8 mouse cellular contexts compared by ENCODE assay signal in the genomic region with DNA sequence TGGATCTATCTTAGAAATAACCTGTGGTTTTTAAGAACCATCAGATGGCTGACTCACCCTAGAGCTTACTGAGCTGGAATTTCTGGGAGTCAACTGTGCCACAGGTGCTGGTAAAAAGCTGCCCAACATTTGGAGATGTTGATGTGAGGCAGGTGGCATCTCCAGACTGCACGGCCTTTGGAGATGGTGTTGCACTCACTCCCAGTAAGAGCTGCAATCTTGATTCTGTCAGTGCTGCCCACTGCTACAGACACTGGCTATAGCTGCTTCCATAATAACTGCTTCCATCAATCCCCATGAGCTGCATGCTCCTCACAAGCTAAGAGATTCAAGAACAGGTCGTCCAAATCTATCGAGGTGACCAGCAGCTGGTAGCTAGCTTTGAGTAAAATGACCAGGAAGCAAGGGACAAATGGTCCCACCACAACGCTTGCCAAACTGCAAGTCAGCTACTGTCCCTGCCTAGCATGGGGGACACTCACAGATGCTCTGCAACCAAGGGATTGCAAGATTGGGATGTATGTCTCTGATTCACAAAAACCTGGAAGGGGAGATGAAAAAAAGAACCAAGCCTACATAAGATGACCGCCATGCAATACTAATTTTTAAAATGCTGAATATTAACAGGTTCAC. TPM values are rescaled to one million over a fixed set of nuclear protein-coding genes. Genes with fewer than 3 reads are reported as not detected.
A peak's percentile ranks its signal among the peaks of the same experiment; 100 is the strongest.
DNase-seq lines count a peak whose midpoint lies in the region; ATAC-seq and TF ChIP-seq lines count a peak whose summit lies in the region.

No protein-coding gene starts in this region.

- H3K36me3 ChIP-seq in liver, adult 2 months (ENCODE audit: control insufficient read depth, insufficient read depth, low read length), result peaks cover 13% of the 10 kb centered on the region; the same call in 1 of the 2 replicates
- peaks cover 18% of the 10 kb centered on the region for H3K36me3 ChIP-seq in embryonic facial prominence, embryonic 12.5 days
- peaks cover 13% of the 10 kb centered on the region; the same call in 1 of the 2 replicates for H3K36me3 ChIP-seq in intestine, embryonic 15.5 days
- peaks cover 20% of the 10 kb centered on the region for H3K36me3 ChIP-seq in neural tube, embryonic 12.5 days

- no peak for DNase-seq in liver, adult 2 months (ENCODE audit: extremely low read depth, low read depth, low spot score)
- DNase-seq in liver, result no peak
- no peak for DNase-seq in thymus, postnatal 36 days
- DNase-seq in kidney, postnatal 10 days, result no peak
- DNase-seq in right cerebral cortex, postnatal 36 days (ENCODE audit: low spot score in 2 of 2), result no peak

- no peak for TF ChIP-seq CTCF in liver, adult 2 months (IDR thresholded peaks at IDR 0.05; ENCODE audit: low read depth, low read length)

- H3K4me3 ChIP-seq in liver, adult 2 months (ENCODE audit: insufficient read depth, low read depth, low read length), result no peak overlapping the region
- peak overlapping the region; percentile 70 for H3K4me3 ChIP-seq in embryonic facial prominence, embryonic 12.5 days
- H3K4me3 ChIP-seq in intestine, embryonic 15.5 days (replicated peaks), result peak overlapping the region; percentile 61
- H3K4me3 ChIP-seq in neural tube, embryonic 12.5 days, result no peak overlapping the region

- peaks cover 10% of the 10 kb centered on the region for H3K4me1 ChIP-seq in liver, adult 2 months (ENCODE audit: control insufficient read depth, insufficient read depth, low read length)
- peaks cover 9% of the 10 kb centered on the region; the same call in 1 of the 2 replicates for H3K4me1 ChIP-seq in embryonic facial prominence, embryonic 12.5 days
- H3K4me1 ChIP-seq in intestine, embryonic 15.5 days (replicated peaks), result peaks cover 8% of the 10 kb centered on the region
- peaks cover 20% of the 10 kb centered on the region for H3K4me1 ChIP-seq in neural tube, embryonic 12.5 days

- H3K9ac ChIP-seq in liver, adult 2 months (ENCODE audit: low read depth, low read length), result no peak overlapping the region; the same call in 1 of the 2 replicates
- peak overlapping the region; percentile 65; the same call in 1 of the 2 replicates for H3K9ac ChIP-seq in embryonic facial prominence, embryonic 12.5 days
- peak overlapping the region; percentile 61; the same call in 1 of the 2 replicates for H3K9ac ChIP-seq in intestine, embryonic 15.5 days
- 0 out of 2 replicates have a peak overlapping the region, but pooled peaks have one; percentile 8 for H3K9ac ChIP-seq in neural tube, embryonic 12.5 days

- H3K27ac ChIP-seq in liver, adult 2 months (replicated peaks; ENCODE audit: insufficient read depth, low read depth, low read length), result 0 out of 2 replicates have a peak overlapping the region, but pooled peaks have one; percentile 4
- no peak overlapping the region for H3K27ac ChIP-seq in embryonic facial prominence, embryonic 12.5 days
- H3K27ac ChIP-seq in intestine, embryonic 15.5 days, result 0 out of 2 replicates have a peak overlapping the region, but pooled peaks have one; percentile 60
- H3K27ac ChIP-seq in neural tube, embryonic 12.5 days, result no peak overlapping the region

- WGBS in liver, adult 2 months, result 42% methylated on average over 5 of the region's 5 CpGs
- WGBS in embryonic facial prominence, embryonic 12.5 days, result 86% methylated on average over 5 of the region's 5 CpGs
- WGBS in intestine, embryonic 15.5 days, result 68% methylated on average over 5 of the region's 5 CpGs
- 80% methylated on average over 5 of the region's 5 CpGs for WGBS in neural tube, embryonic 12.5 days

- H3K79me2 ChIP-seq in liver, adult 2 months (ENCODE audit: control insufficient read depth, insufficient read depth, low read length), result no peaks in the 10 kb centered on the region

- H3K27me3 ChIP-seq in liver, adult 2 months (ENCODE audit: control insufficient read depth, insufficient read depth, low read length), result no peaks in the 10 kb centered on the region
- peaks cover 5% of the 10 kb centered on the region for H3K27me3 ChIP-seq in embryonic facial prominence, embryonic 12.5 days
- H3K27me3 ChIP-seq in intestine, embryonic 15.5 days (replicated peaks), result no peaks in the 10 kb centered on the region; the same call in 1 of the 2 replicates
- no peaks in the 10 kb centered on the region for H3K27me3 ChIP-seq in neural tube, embryonic 12.5 days (replicated peaks)

- no peaks in the 10 kb centered on the region for H3K9me3 ChIP-seq in embryonic facial prominence, embryonic 12.5 days
- H3K9me3 ChIP-seq in intestine, embryonic 15.5 days, result no peaks in the 10 kb centered on the region
- H3K9me3 ChIP-seq in neural tube, embryonic 12.5 days, result no peaks in the 10 kb centered on the region

- no peak for TF ChIP-seq POLR2A in liver, adult 2 months (IDR thresholded peaks at IDR 0.05; ENCODE audit: extremely low read depth, insufficient read depth, low read length)

- ATAC-seq in embryonic facial prominence, embryonic 12.5 days (ENCODE audit: insufficient number of reproducible peaks, insufficient read depth, low FRiP score, low TSS enrichment), result no peak
- ATAC-seq in intestine, embryonic 15.5 days, result no peak
- ATAC-seq in neural tube, embryonic 12.5 days (ENCODE audit: low FRiP score, low read depth), result no peak

- H3K4me2 ChIP-seq in embryonic facial prominence, embryonic 12.5 days (replicated peaks), result peak overlapping the region; percentile 64
- H3K4me2 ChIP-seq in intestine, embryonic 15.5 days (replicated peaks), result peak overlapping the region; percentile 70
- peak overlapping the region; percentile 68 for H3K4me2 ChIP-seq in neural tube, embryonic 12.5 days (replicated peaks)

RNA-seq across cellular contexts. Expression of a gene that starts 1.3 kb away (rescaled TPM):
- total RNA-seq in liver, adult 2 months (2014; rRNA removed), result 2.6 and 3.4 TPM in 2 replicates
- 1.9 and 2.3 TPM in 2 replicates for polyA plus RNA-seq in liver, adult 2 months (2012; rRNA removed)
- polyA plus RNA-seq in embryonic facial prominence, embryonic 12.5 days (2016; fragmentation: Nextera tagmentation; extraction: Ambion mirVana), result 17.9 and 19.4 TPM in 2 replicates
- polyA plus RNA-seq in intestine, embryonic 15.5 days (2015; fragmentation: Nextera tagmentation; extraction: Ambion mirVana), result 26.3 and 27.8 TPM in 2 replicates
- 12.3 and 13.8 TPM in 2 replicates for polyA plus RNA-seq in neural tube, embryonic 12.5 days (2016; fragmentation: Nextera tagmentation; extraction: Ambion mirVana)

RNA-seq across cellular contexts. Expression of a gene that starts 4.8 kb away (rescaled TPM):
- not detected in 2 replicates for total RNA-seq in liver, adult 2 months (2014; rRNA removed)
- not detected in 2 replicates for polyA plus RNA-seq in liver, adult 2 months (2012; rRNA removed)
- 0.79 and 1.7 TPM in 2 replicates for polyA plus RNA-seq in embryonic facial prominence, embryonic 12.5 days (2016; fragmentation: Nextera tagmentation; extraction: Ambion mirVana)
- polyA plus RNA-seq in intestine, embryonic 15.5 days (2015; fragmentation: Nextera tagmentation; extraction: Ambion mirVana), result 1.4 and 2.0 TPM in 2 replicates
- polyA plus RNA-seq in neural tube, embryonic 12.5 days (2016; fragmentation: Nextera tagmentation; extraction: Ambion mirVana), result 1.1 TPM in 1 of 2 replicates, not detected in the other

RNA-seq across cellular contexts. Expression of a gene that starts 47.2 kb away (rescaled TPM):
- 13.2 and 16.4 TPM in 2 replicates for total RNA-seq in liver, adult 2 months (2014; rRNA removed)
- polyA plus RNA-seq in liver, adult 2 months (2012; rRNA removed), result 5.1 and 5.4 TPM in 2 replicates
- 44.0 and 45.1 TPM in 2 replicates for polyA plus RNA-seq in embryonic facial prominence, embryonic 12.5 days (2016; fragmentation: Nextera tagmentation; extraction: Ambion mirVana)
- polyA plus RNA-seq in intestine, embryonic 15.5 days (2015; fragmentation: Nextera tagmentation; extraction: Ambion mirVana), result 39.7 and 44.3 TPM in 2 replicates
- 55.4 and 57.9 TPM in 2 replicates for polyA plus RNA-seq in neural tube, embryonic 12.5 days (2016; fragmentation: Nextera tagmentation; extraction: Ambion mirVana)

Comparison
In these comparisons a context has a peak if more than half of its experiments do, and no peak if none do; other contexts are left out.
1. H3K27ac ChIP-seq: peak in liver, adult 2 months (single experiment) and intestine, embryonic 15.5 days (single experiment); none in embryonic facial prominence, embryonic 12.5 days (single experiment) and neural tube, embryonic 12.5 days (single experiment).
2. H3K4me3 ChIP-seq: peak in embryonic facial prominence, embryonic 12.5 days (single experiment) and intestine, embryonic 15.5 days (single experiment); none in liver, adult 2 months (single experiment) and neural tube, embryonic 12.5 days (single experiment).
3. Peak in every context shown above with its lines, with median percentiles within 50 percentile points of each other: H3K4me2 ChIP-seq.